Mouse (Mus musculus) 416B (cell line): ENCODE data around the gene Frmd6.

Experiments
- DNase-seq: peaks from one replicate; pipeline ENCODE4 v3.0.0; 2011; ENCODE audit warnings: low read depth

Gene Frmd6

DNA sequence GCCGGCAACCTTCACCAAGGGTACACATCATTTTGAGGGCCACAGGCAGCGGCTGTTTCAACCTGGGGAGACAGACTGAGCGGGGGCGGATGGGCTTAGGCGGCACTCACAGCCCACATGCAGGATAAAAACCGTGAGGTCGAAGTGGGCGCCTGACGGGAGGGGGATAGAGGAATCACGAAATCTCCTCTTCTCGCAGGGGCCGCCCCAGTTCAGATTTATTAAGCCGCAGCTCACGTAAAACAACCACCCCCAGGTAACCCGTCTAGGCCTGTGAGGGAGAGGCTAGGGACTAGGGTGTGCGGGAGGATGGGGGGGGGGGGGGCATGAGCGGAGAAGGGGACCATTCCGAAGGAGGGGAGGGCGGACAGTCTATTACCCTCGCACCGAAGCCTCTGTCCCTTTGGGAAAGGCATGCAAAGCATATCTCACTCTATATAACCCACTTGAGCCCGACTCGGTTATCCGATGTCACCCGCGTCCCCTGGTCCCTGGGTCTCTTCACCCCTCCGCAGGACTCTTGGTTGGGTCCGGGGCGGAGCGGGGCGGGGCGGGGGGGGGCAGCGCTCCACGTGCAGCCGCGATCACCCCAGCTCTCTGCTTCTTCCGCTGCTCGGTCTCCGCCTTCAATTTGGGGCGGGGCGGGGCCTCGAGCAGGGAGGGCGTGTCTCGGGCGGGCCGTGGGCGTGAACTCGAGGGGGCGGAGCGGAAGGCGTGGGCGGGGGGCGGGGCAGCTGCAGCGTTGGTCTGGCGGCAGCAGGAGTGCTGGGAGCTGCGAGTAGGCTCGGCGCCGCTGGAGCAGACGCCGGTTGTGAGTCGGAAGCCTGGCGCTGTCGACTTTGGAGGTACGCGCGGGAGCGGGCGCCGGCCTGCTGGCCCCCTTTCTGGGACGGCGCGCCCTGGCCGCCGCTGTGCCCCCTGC lies at the start of gene Frmd6:
TSS of gene Frmd6 (plus strand) at position 786 of the 922 bp plus-strand sequence.
- DNase-seq: peak; percentile 96

DNA sequence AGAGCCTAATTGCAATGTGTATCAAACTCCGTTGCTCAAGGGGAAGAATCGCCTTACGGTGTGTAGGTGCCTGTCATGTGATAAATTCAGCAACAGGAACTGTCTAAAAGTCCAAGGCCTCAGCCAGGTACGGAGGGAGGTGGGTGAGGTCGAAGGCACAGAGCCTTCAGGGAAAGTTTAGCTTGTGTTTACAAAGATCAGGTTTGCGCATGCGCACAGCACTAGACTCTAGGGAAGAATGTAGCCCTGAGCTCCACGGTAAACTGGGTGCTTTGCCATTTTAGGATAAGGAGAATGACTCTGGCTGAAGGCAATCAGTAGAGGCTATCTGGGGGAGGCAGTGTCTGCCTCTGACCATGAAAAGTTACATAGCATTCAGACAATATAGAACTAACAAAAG lies 49.7 kb upstream of the Frmd6 start:
- no peak for DNase-seq

GRCm38 (mm10) chr12:70776683-70777082 lies 48.6 kb upstream of the Frmd6 start:
- DNase-seq: no peak

GRCm38 (mm10) chr12:70777466-70777865 lies 47.8 kb upstream of the Frmd6 start:
- no peak for DNase-seq

DNA sequence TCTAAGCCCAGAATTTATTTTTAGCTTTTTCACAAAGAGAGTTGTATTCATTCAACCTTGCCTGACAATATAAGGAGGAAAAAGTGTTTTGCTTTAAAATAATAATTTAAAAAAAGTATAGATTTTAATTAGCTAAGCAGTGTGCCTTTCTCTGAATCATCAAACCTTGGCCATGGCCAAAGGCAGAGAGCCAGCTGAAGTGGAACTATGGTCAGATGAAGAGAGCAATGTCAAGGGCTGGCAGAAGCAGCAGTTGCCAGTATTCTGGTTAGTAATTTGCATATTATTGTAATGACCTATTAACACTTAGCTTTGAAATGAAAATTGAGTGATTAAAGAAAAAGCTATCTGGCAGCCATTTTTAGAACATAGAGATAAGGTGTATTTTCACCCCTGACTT lies 47.4 kb upstream of the Frmd6 start:
- DNase-seq: no peak

- no peak for DNase-seq
Observed at GRCm38 (mm10) chr12:70778271-70778670, 47.0 kb upstream of the Frmd6 start.

DNA sequence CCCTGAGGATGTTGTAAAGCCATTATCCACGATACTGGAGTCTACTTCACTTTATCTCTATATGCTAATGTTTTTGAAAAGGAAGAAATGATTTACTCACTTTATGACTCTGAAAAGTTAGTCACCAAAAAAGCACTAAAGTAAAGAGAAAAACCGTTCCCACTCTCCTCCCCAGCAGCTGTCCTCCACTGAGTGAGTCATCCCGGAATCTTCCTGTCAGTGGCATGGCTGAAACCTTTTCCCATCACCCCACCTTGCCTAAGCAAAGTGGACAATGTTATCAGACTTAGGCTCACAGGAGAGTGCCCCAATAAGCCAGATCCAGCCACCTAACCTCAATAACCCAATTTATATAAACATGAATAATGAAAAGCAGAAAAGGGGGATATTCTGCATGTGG lies 46.6 kb upstream of the Frmd6 start:
- DNase-seq: peak; percentile 22

GRCm38 (mm10) chr12:70783049-70783448 lies 42.3 kb upstream of the Frmd6 start:
- DNase-seq: peak; percentile 12

DNA sequence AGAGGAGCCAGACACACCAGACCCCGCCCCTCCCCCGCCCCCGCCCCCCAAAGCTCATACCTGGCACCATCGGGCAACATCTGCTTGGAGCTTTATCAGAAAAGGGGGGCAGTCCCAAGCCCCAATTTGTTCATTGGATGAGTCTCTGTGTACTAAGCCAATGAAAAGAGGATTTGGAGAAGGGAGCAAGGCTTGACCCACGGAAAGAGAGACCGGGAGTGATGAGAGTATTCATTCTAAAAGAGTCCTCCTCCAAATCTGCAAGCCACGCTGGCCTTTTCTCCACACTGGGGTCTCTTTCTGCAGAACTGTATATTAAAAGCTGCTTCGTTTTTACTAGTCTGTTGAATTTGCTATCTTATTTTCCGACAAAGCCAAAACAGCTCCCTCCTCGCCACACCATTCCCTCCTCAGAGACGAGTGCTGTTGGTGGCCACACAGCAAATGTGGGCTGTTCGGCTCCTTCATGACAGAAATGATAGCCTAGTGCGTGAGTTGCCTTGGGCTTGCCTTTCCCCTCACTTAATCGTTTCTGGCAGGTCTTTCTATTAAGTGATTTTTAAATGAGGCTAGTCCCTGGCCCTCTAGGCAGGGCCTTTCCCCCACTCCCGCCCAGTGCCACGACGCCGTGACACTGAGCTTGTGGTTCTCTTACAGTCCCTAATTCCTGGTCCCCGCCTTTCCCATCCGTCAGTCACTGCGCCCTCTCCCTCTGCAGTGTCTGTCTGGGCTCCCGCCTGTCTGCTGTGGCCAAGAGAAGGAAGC lies 41.7 kb upstream of the Frmd6 start:
- DNase-seq: no peak

DNA sequence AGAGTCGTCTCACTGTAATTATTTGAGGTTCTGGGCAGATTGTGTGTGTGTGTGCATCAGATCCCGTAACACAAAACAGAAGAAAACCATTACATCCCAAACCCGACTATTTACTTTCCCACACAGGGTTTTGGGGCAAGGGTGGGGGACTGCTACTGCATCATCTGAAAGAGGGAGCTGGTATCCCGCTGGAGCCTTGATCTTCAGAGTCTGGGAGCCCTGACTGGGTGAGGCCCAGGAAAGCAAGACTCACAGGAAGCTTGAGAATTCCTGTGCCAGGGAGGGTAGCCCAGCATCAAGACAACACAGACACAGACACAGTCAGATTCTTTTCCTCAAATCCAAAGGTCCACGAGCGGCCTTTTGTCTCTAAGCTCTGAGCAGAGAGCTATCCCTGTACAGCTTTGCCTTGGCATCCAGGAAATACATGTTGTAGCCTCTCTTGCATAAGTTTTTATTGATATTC lies 41.0 kb upstream of the Frmd6 start:
- DNase-seq: no peak

- no peak for DNase-seq
Observed at GRCm38 (mm10) chr12:70789341-70789740, 36.0 kb upstream of the Frmd6 start.

- no peak for DNase-seq
Observed at GRCm38 (mm10) chr12:70793291-70793690, 32.0 kb upstream of the Frmd6 start.

- DNase-seq: no peak
Observed at GRCm38 (mm10) chr12:70794543-70795388, 30.5 kb upstream of the Frmd6 start.

- DNase-seq: no peak
Observed at GRCm38 (mm10) chr12:70795389-70795711, 30.0 kb upstream of the Frmd6 start.

DNA sequence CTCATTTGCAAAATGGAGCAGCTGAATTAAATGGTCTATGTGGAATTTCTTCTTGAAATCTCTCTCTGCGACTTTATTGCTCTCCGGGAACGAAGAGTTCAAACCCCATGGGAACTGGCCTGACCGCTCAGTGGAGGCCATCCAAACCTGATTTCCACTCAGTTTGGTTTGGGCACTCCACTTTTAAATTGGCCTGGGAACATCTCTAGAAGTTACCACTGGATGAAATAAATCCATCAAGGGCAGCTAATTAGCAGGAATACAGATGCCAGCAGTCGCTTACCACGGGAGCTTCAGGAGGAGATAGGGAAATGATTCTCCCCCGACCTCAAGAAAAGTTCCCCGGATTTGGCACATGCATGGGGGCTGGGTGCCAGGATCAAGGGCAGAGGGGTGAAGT lies 26.8 kb upstream of the Frmd6 start:
- DNase-seq: no peak

GRCm38 (mm10) chr12:70799231-70800002 lies 25.9 kb upstream of the Frmd6 start:
- no peak for DNase-seq

- no peak for DNase-seq
Observed at GRCm38 (mm10) chr12:70800086-70800485, 25.2 kb upstream of the Frmd6 start.

DNA sequence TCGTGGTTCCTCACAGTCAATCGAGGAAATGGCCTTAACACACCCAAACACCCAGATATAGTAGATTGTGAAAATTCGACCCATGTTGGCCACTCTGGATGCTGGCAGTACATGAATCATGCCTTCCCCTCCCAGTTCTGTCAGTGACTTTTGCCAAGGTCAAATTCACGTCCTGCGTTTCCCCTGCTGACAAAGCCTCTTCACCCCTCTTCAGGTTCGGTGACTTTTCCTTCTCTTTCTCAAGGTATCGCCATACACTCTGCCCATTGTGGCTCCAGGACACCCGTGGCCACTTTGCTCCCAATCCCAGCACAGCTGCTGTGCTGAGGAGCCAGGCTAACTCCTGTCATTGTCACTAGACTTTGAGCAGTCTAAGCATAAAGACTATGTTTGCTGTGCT lies 24.0 kb upstream of the Frmd6 start:
- peak; percentile 29 for DNase-seq

DNA sequence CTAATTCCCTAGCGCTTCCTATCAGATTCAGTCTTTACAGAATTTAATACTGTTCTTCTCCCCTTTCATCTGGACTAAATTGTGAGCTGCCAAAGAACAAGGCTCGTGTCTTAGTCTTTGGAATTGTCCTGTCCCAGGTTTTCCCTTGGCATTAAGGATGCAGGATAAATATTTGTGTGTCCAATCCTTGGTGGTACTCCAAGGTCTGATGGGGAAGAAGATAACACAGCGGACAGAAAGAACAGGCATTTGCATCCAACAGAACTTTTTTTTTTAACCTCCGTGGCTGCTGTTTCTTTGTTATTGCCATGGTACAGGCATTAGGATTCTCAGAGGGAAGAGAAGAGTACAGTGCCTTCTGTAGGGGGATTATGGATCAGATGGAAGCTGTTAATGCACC lies 21.8 kb upstream of the Frmd6 start:
- no peak for DNase-seq

DNA sequence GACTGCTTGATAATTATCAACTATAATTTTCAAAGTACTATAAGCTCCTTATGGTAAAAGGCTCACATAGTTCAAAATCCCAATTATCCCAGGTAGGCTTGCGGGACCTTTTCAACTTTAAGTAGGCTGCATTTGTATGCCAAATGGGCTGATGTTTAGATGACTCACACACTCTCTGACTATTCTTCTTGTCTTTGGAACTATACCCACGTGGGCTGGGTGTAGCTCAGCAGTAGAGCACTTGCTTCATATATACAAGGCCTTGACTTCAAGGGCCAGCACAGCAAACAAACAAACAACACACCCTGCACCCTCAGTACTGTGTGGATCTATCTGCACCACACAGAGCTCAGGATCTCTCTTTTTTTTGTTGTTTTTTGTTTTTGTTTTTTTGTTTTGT lies 20.3 kb upstream of the Frmd6 start:
- no peak for DNase-seq

DNA sequence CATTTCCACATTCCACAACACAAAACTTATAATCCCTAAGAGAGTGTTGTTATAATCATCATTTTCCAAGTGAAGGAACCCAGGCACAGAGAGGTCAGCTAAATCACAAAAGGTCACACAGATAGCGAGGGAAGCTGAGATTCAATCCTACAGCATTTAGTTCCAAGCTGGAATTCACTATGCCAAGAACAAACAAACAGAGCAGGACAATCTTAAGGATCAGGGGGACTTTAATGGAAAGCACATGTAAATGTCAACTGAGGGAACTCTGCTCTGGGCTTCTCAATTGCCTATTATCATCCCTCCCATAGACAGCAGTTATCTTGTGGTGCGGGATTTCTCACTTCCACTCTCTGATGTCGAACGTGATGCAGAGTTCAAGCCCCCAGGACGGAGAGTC lies 17.8 kb upstream of the Frmd6 start:
- DNase-seq: no peak

DNA sequence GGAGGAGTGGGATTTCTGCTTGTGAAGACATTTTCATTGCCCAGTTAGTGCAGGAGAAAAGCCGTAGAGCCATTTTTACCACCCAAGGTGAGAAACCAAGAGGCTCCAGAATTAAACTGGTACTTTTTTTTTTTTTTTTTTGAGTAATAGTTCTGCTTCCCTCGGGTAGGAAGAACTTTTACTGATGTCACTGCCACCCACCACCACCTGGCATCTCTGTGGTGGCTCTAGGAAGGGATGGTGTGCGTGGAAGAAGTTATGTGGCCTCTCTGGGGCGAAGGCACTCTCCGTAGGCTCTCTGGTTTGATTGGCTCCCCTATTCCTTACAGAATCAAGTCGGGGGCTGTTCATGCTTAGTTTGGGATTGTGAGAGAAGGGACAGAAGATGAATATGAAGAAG lies 17.3 kb upstream of the Frmd6 start:
- no peak for DNase-seq
